Mouse (Mus musculus): ENCODE data around the gene Abtb2. TPM values are rescaled to one million over a fixed set of nuclear protein-coding genes. Genes with fewer than 3 reads are reported as not detected.

The Abtb2 gene
- polyA plus RNA-seq, 1 experiment, result 10.6 TPM

- H3K4me1 ChIP-seq (ENCODE audit: control insufficient read depth, insufficient read depth, insufficient read length), result no peaks in the 10 kb centered on the region
- no peak overlapping the region for H3K27ac ChIP-seq (ENCODE audit: insufficient read depth, low read length)
- no peak for DNase-seq (ENCODE audit: low read depth in 1 of 2, low spot score in 2 of 2)
- peaks cover 26% of the 10 kb centered on the region for H3K36me3 ChIP-seq (ENCODE audit: control insufficient read depth, insufficient read depth, low read length)
- H3K27me3 ChIP-seq (ENCODE audit: control insufficient read depth, insufficient read depth, low read length), result no peaks in the 10 kb centered on the region
- no peak overlapping the region for H3K4me3 ChIP-seq (ENCODE audit: extremely low read depth, insufficient read depth, insufficient read length)
- TF ChIP-seq POLR2A (IDR thresholded peaks at IDR 0.05; ENCODE audit: low read depth, low read length) (no peak), CTCF (IDR thresholded peaks at IDR 0.05; ENCODE audit: extremely low read depth, insufficient read depth, insufficient read length, insufficient replicate concordance) (no peak)
- 95% methylated on average over 3 of the region's 3 CpGs for WGBS
These were observed 183.0 kb downstream of the Abtb2 start for GRCm38 (mm10) chr2:103749091-103749490.

GRCm38 (mm10) chr2:103751771-103752170 is 185.7 kb downstream of the Abtb2 start:
- TF ChIP-seq POLR2A (IDR thresholded peaks at IDR 0.05; ENCODE audit: low read depth, low read length) (no peak), CTCF (IDR thresholded peaks at IDR 0.05; ENCODE audit: extremely low read depth, insufficient read depth, insufficient read length, insufficient replicate concordance) (no peak)
- WGBS, result 97% methylated on average over 6 of the region's 6 CpGs
- Histone ChIP-seq H3K27ac (ENCODE audit: insufficient read depth, low read length) (no peak overlapping the region), H3K4me3 (ENCODE audit: extremely low read depth, insufficient read depth, insufficient read length) (no peak overlapping the region), H3K36me3 (ENCODE audit: control insufficient read depth, insufficient read depth, low read length) (peaks cover 36% of the 10 kb centered on the region), H3K4me1 (ENCODE audit: control insufficient read depth, insufficient read depth, insufficient read length) (no peaks in the 10 kb centered on the region), H3K27me3 (ENCODE audit: control insufficient read depth, insufficient read depth, low read length) (no peaks in the 10 kb centered on the region)
- no peak for DNase-seq (ENCODE audit: low read depth in 1 of 2, low spot score in 2 of 2)

GRCm38 (mm10) chr2:103754614-103755013 is 188.5 kb downstream of the Abtb2 start:
- WGBS, result 66% methylated on average over 3 of the region's 3 CpGs
- Histone ChIP-seq H3K4me3 (ENCODE audit: extremely low read depth, insufficient read depth, insufficient read length) (no peak overlapping the region), H3K36me3 (ENCODE audit: control insufficient read depth, insufficient read depth, low read length) (peaks cover 31% of the 10 kb centered on the region), H3K27me3 (ENCODE audit: control insufficient read depth, insufficient read depth, low read length) (no peaks in the 10 kb centered on the region), H3K27ac (ENCODE audit: insufficient read depth, low read length) (no peak overlapping the region; the same call in 1 of the 2 replicates), H3K4me1 (ENCODE audit: control insufficient read depth, insufficient read depth, insufficient read length) (no peaks in the 10 kb centered on the region)
- DNase-seq (ENCODE audit: low read depth in 1 of 2, low spot score in 2 of 2), result no peak
- TF ChIP-seq POLR2A (IDR thresholded peaks at IDR 0.05; ENCODE audit: low read depth, low read length) (no peak), CTCF (IDR thresholded peaks at IDR 0.05; ENCODE audit: extremely low read depth, insufficient read depth, insufficient read length, insufficient replicate concordance) (no peak)

- Histone ChIP-seq H3K4me3 (ENCODE audit: extremely low read depth, insufficient read depth, insufficient read length) (no peak overlapping the region), H3K27me3 (ENCODE audit: control insufficient read depth, insufficient read depth, low read length) (no peaks in the 10 kb centered on the region), H3K36me3 (ENCODE audit: control insufficient read depth, insufficient read depth, low read length) (peaks cover 30% of the 10 kb centered on the region), H3K27ac (ENCODE audit: insufficient read depth, low read length) (no peak overlapping the region), H3K4me1 (ENCODE audit: control insufficient read depth, insufficient read depth, insufficient read length) (peaks cover 2% of the 10 kb centered on the region)
- TF ChIP-seq POLR2A (IDR thresholded peaks at IDR 0.05; ENCODE audit: low read depth, low read length), result no peak
- no peak for TF ChIP-seq CTCF (IDR thresholded peaks at IDR 0.05; ENCODE audit: extremely low read depth, insufficient read depth, insufficient read length, insufficient replicate concordance)
- WGBS, result 92% methylated on average over 9 of the region's 9 CpGs
- DNase-seq (ENCODE audit: low read depth in 1 of 2, low spot score in 2 of 2), result no peak
These were observed 189.5 kb downstream of the Abtb2 start for GRCm38 (mm10) chr2:103755458-103756085.

- Histone ChIP-seq H3K27me3 (ENCODE audit: control insufficient read depth, insufficient read depth, low read length) (no peaks in the 10 kb centered on the region), H3K36me3 (ENCODE audit: control insufficient read depth, insufficient read depth, low read length) (peaks cover 6% of the 10 kb centered on the region), H3K4me1 (ENCODE audit: control insufficient read depth, insufficient read depth, insufficient read length) (peaks cover 2% of the 10 kb centered on the region), H3K4me3 (ENCODE audit: extremely low read depth, insufficient read depth, insufficient read length) (peak overlapping the region; percentile 93), H3K27ac (ENCODE audit: insufficient read depth, low read length) (peak overlapping the region; percentile 54; the same call in 1 of the 2 replicates)
- DNase-seq (ENCODE audit: low read depth in 1 of 2, low spot score in 2 of 2), result no peak
- TF ChIP-seq POLR2A (IDR thresholded peaks at IDR 0.05; ENCODE audit: low read depth, low read length), result no peak
- no peak for TF ChIP-seq CTCF (IDR thresholded peaks at IDR 0.05; ENCODE audit: extremely low read depth, insufficient read depth, insufficient read length, insufficient replicate concordance)
- WGBS, result under 1% methylated on average over 12 of the region's 12 CpGs
These were observed 194.3 kb downstream of the Abtb2 start for GRCm38 (mm10) chr2:103760421-103760820.

- peak within 1 kb of the TSS; percentile 93 for H3K4me3 ChIP-seq (ENCODE audit: extremely low read depth, insufficient read depth, insufficient read length)
- under 1% methylated on average over 47 of the region's 47 CpGs for WGBS
- peak; percentile 96 to 99 for DNase-seq (ENCODE audit: low read depth in 1 of 2, low spot score in 2 of 2)
- H3K4me1 ChIP-seq (ENCODE audit: control insufficient read depth, insufficient read depth, insufficient read length), result peaks cover 2% of the 10 kb centered on the region
- peaks cover 7% of the 10 kb centered on the region for H3K36me3 ChIP-seq (ENCODE audit: control insufficient read depth, insufficient read depth, low read length)
- H3K27me3 ChIP-seq (ENCODE audit: control insufficient read depth, insufficient read depth, low read length), result no peaks in the 10 kb centered on the region
- TF ChIP-seq POLR2A (IDR thresholded peaks at IDR 0.05; ENCODE audit: low read depth, low read length), result no peak
- no peak for TF ChIP-seq CTCF (IDR thresholded peaks at IDR 0.05; ENCODE audit: extremely low read depth, insufficient read depth, insufficient read length, insufficient replicate concordance)
- peak within 1 kb of the TSS; percentile 54 for H3K27ac ChIP-seq (ENCODE audit: insufficient read depth, low read length)
These were observed 195.0 kb downstream of the Abtb2 start, which contains the start of gene Nat10 for GRCm38 (mm10) chr2:103760906-103761716. Nat10 (minus strand) TSS chr2:103761270.
